Mouse (Mus musculus) liver, adult 2 months (tissue): ENCODE measurements at regions not wholly inside any gene's neighbourhood (a gene's known extent, or its start where the extent isn't known, plus 50 kb on each side); places are given as distances from the start of the nearest gene placed in this dataset.

Experiments used
- CTCF ChIP-seq: fragments of 200-500 bp; IDR thresholded peaks from 2 replicates; pipeline ENCODE4 v1.5.1; 2011; ENCODE audit warnings: low read depth, low read length, control low read depth
- POLR2A ChIP-seq: fragments of 200-500 bp; IDR thresholded peaks from 2 replicates; pipeline ENCODE4 v1.6.1; 2011; ENCODE audit warnings: low read length, control low read depth; ENCODE audit not compliant: insufficient read depth; ENCODE audit errors: extremely low read depth

DNA sequence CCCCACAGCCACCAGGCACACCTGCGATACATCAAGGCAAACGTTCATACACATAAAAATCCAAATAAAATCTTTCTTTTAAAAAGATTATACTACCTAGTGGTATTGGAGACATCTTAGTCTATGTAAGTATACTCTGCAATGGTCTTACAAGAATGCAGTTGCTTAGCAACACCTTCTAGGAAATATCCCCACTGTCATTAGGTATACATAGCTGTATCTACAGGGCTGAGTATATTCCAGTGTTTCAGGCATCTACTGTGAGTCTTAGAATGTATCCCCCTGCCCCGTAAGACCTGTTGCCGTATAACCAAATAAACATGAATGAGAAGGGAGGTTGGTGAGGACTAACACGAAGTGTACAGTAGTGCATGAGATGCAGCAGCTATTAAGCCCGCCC lies 142.8 kb upstream of the Nabp1 start:
- TF ChIP-seq CTCF (no peak), POLR2A (no peak)
